ENCODE assay signal across 15 mouse cellular contexts in the genomic region with DNA sequence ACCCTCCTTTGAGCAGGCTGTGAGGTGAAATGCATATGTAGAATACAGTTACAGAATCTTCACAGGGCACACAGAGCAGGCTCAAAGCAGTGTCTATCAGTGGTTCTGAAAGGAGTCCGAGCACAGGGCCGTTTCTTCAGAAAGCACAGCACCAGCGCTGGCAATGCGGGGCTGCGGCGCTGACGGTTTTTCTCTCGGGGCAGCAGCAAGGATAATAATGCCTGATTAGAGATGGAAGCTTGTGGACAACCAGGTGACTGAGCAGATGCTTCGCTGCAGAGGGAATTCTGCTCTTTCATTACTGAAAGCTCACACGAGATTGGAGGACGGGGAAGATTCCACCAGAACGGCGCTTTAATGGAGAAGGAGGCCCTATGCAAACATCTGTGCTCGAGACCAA.
DNase-seq lines count a peak whose midpoint lies in the region; ATAC-seq and TF ChIP-seq lines count a peak whose summit lies in the region.
"Had no signal": no experiment of that assay in that cellular context is flagged by ENCODE, and none has a peak within 500 bp of the region (broad histone marks: within the 10 kb centered on the region; RNA-seq: fewer than 3 reads in every experiment).

No protein-coding gene starts in this region.

- no peaks in the 10 kb centered on the region for H3K27me3 ChIP-seq in hindbrain, embryonic 13.5 days
- H3K27me3 ChIP-seq in hindbrain, embryonic 11.5 days (ENCODE audit: control insufficient read depth, insufficient read depth, low read length), result no peaks in the 10 kb centered on the region
- no peaks in the 10 kb centered on the region for H3K27me3 ChIP-seq in hindbrain, embryonic 15.5 days
- no peaks in the 10 kb centered on the region for H3K27me3 ChIP-seq in midbrain, postnatal 0 days (ENCODE audit: insufficient read depth, low read length)
- H3K27me3 ChIP-seq in thymus, adult 2 months (ENCODE audit: control insufficient read depth, insufficient read depth, low read length), result no peaks in the 10 kb centered on the region
- H3K27me3 ChIP-seq: heart, embryonic 13.5 days had no signal

- peaks cover 22% of the 10 kb centered on the region for H3K4me1 ChIP-seq in hindbrain, embryonic 13.5 days (replicated peaks)
- H3K4me1 ChIP-seq in hindbrain, embryonic 11.5 days (replicated peaks; ENCODE audit: control insufficient read depth, insufficient read depth, low read length), result no peaks in the 10 kb centered on the region
- H3K4me1 ChIP-seq in hindbrain, embryonic 15.5 days (replicated peaks), result peaks cover 16% of the 10 kb centered on the region
- H3K4me1 ChIP-seq in midbrain, postnatal 0 days (ENCODE audit: insufficient read depth, low read length), result 0 out of 2 replicates have a peak, but pooled peaks cover 8% of the 10 kb centered on the region
- H3K4me1 ChIP-seq in thymus, adult 2 months (replicated peaks; ENCODE audit: control insufficient read depth, insufficient read depth, low read length), result peaks cover 6% of the 10 kb centered on the region

- no peak for TF ChIP-seq POLR2A in brain, embryonic 14.5 days (IDR thresholded peaks at IDR 0.05; ENCODE audit: borderline replicate concordance, extremely low read depth, insufficient read depth, insufficient read length, poor library complexity, severe bottlenecking)
- TF ChIP-seq POLR2A in thymus, adult 2 months (IDR thresholded peaks at IDR 0.05; ENCODE audit: control insufficient read depth, extremely low read depth, insufficient read depth, low read length, poor library complexity), result no peak

- H3K4me2 ChIP-seq in hindbrain, embryonic 13.5 days, result peak overlapping the region; percentile 29
- H3K4me2 ChIP-seq in hindbrain, embryonic 11.5 days (replicated peaks; ENCODE audit: low read depth, low read length), result no peak overlapping the region
- H3K4me2 ChIP-seq in hindbrain, embryonic 15.5 days, result 0 out of 2 replicates have a peak overlapping the region, but pooled peaks have one; percentile 2
- H3K4me2 ChIP-seq in midbrain, postnatal 0 days (ENCODE audit: low read depth, low read length, poor library complexity, severe bottlenecking), result 0 out of 2 replicates have a peak overlapping the region, but pooled peaks have one; percentile 16
- H3K4me2 ChIP-seq: heart, embryonic 13.5 days had no signal

- DNase-seq in hindbrain, embryonic 11.5 days (ENCODE audit: low spot score), result no peak
- peak; percentile 74 for DNase-seq in brain, embryonic 14.5 days (ENCODE audit: low read depth)
- peak; percentile 61 for DNase-seq in midbrain, postnatal 0 days (ENCODE audit: low spot score)
- DNase-seq in retina, postnatal 1 day, result no peak
- no peak for DNase-seq in cerebellum, postnatal 10 days
- no peak for DNase-seq in thymus, adult 2 months
- DNase-seq: cerebellum, adult 18-20 months; gastrocnemius, postnatal 25 days; lung, adult 18-20 months; right cerebral cortex, postnatal 14 days; thymus, postnatal 14 days had no signal

- peak overlapping the region; percentile 63 for H3K27ac ChIP-seq in hindbrain, embryonic 13.5 days
- H3K27ac ChIP-seq in hindbrain, embryonic 11.5 days (ENCODE audit: low read depth, low read length), result no peak overlapping the region
- peak overlapping the region; percentile 3; the same call in 1 of the 2 replicates for H3K27ac ChIP-seq in hindbrain, embryonic 15.5 days (replicated peaks)
- 0 out of 2 replicates have a peak overlapping the region, but pooled peaks have one; percentile 32 for H3K27ac ChIP-seq in midbrain, postnatal 0 days (ENCODE audit: low read depth, low read length)
- no peak overlapping the region for H3K27ac ChIP-seq in thymus, adult 2 months (ENCODE audit: control insufficient read depth, insufficient read depth, low read length)
- H3K27ac ChIP-seq: heart, embryonic 13.5 days; layer of hippocampus, adult 2 months had no signal

- peak; percentile 49 for ATAC-seq in hindbrain, embryonic 13.5 days (ENCODE audit: low FRiP score)
- ATAC-seq in hindbrain, embryonic 11.5 days (ENCODE audit: low FRiP score), result no peak
- peak; percentile 50; the same call in 1 of the 2 replicates for ATAC-seq in hindbrain, embryonic 15.5 days (ENCODE audit: low FRiP score, low read depth)
- no peak for ATAC-seq in midbrain, postnatal 0 days (ENCODE audit: low FRiP score)

- 42% methylated on average over 14 of the region's 14 CpGs for WGBS in hindbrain, embryonic 13.5 days
- 74% methylated on average over 14 of the region's 14 CpGs for WGBS in hindbrain, embryonic 11.5 days
- 34% methylated on average over 14 of the region's 14 CpGs for WGBS in hindbrain, embryonic 15.5 days
- WGBS in midbrain, postnatal 0 days, result 35% methylated on average over 14 of the region's 14 CpGs
- WGBS in thymus, adult 2 months, result 93% methylated on average over 14 of the region's 14 CpGs

- TF ChIP-seq CTCF in brain, embryonic 14.5 days (IDR thresholded peaks at IDR 0.05; ENCODE audit: borderline replicate concordance, extremely low read depth, insufficient read depth, insufficient read length), result no peak
- no peak for TF ChIP-seq CTCF in midbrain, postnatal 0 days (IDR thresholded peaks at IDR 0.05)
- TF ChIP-seq CTCF in thymus, adult 2 months (IDR thresholded peaks at IDR 0.05; ENCODE audit: borderline replicate concordance, control insufficient read depth, extremely low read depth, insufficient read depth, low read length, poor library complexity), result no peak

- no peak overlapping the region for H3K4me3 ChIP-seq in hindbrain, embryonic 13.5 days
- H3K4me3 ChIP-seq in hindbrain, embryonic 11.5 days (ENCODE audit: low read depth, low read length), result no peak overlapping the region
- no peak overlapping the region for H3K4me3 ChIP-seq in hindbrain, embryonic 15.5 days
- H3K4me3 ChIP-seq in midbrain, postnatal 0 days (ENCODE audit: low read depth, low read length), result no peak overlapping the region
- H3K4me3 ChIP-seq in thymus, adult 2 months (ENCODE audit: control insufficient read depth, insufficient read depth, low read length), result no peak overlapping the region
- H3K4me3 ChIP-seq: heart, embryonic 13.5 days; layer of hippocampus, adult 2 months had no signal

- no peaks in the 10 kb centered on the region for H3K36me3 ChIP-seq in hindbrain, embryonic 13.5 days
- H3K36me3 ChIP-seq in hindbrain, embryonic 11.5 days (ENCODE audit: control insufficient read depth, insufficient read depth, low read length), result no peaks in the 10 kb centered on the region
- no peaks in the 10 kb centered on the region for H3K36me3 ChIP-seq in hindbrain, embryonic 15.5 days
- no peaks in the 10 kb centered on the region for H3K36me3 ChIP-seq in midbrain, postnatal 0 days (ENCODE audit: insufficient read depth, low read length)
- no peaks in the 10 kb centered on the region for H3K36me3 ChIP-seq in thymus, adult 2 months (ENCODE audit: control insufficient read depth, insufficient read depth, low read length)
- H3K36me3 ChIP-seq: heart, embryonic 13.5 days had no signal

- peak overlapping the region; percentile 51; the same call in 1 of the 2 replicates for H3K9ac ChIP-seq in hindbrain, embryonic 13.5 days
- H3K9ac ChIP-seq in hindbrain, embryonic 11.5 days (ENCODE audit: low read depth, low read length), result no peak overlapping the region
- no peak overlapping the region for H3K9ac ChIP-seq in hindbrain, embryonic 15.5 days
- no peak overlapping the region for H3K9ac ChIP-seq in midbrain, postnatal 0 days (replicated peaks; ENCODE audit: low read length, poor library complexity, severe bottlenecking)
- H3K9ac ChIP-seq: heart, embryonic 13.5 days had no signal

- no peaks in the 10 kb centered on the region for H3K9me3 ChIP-seq in hindbrain, embryonic 13.5 days
- H3K9me3 ChIP-seq in hindbrain, embryonic 11.5 days (ENCODE audit: control insufficient read depth, low read length), result no peaks in the 10 kb centered on the region
- H3K9me3 ChIP-seq in hindbrain, embryonic 15.5 days, result no peaks in the 10 kb centered on the region
- no peaks in the 10 kb centered on the region for H3K9me3 ChIP-seq in midbrain, postnatal 0 days (ENCODE audit: low read length)
- H3K9me3 ChIP-seq: heart, embryonic 13.5 days had no signal

Comparison
In these comparisons a context has a peak if more than half of its experiments do, and no peak if none do; other contexts are left out.
1. ATAC-seq: peak in hindbrain, embryonic 13.5 days (single experiment) and hindbrain, embryonic 15.5 days (single experiment); none in hindbrain, embryonic 11.5 days (single experiment) and midbrain, postnatal 0 days (single experiment).
2. H3K27ac ChIP-seq: peak in hindbrain, embryonic 13.5 days (single experiment), hindbrain, embryonic 15.5 days (single experiment) and midbrain, postnatal 0 days (single experiment); none in hindbrain, embryonic 11.5 days (single experiment) and thymus, adult 2 months (single experiment).
3. DNase-seq: peak in brain, embryonic 14.5 days (single experiment) and midbrain, postnatal 0 days (single experiment); none in hindbrain, embryonic 11.5 days (single experiment), retina, postnatal 1 day (single experiment), cerebellum, postnatal 10 days (0 of 2) and thymus, adult 2 months (single experiment).